Comparison of ENCODE assay signal across 27 mouse cellular contexts in genomic region chr7:100238271-100238670, GRCm38 (mm10). TPM values are rescaled to one million over a fixed set of nuclear protein-coding genes. Genes with fewer than 3 reads are reported as not detected.
"Had no signal": no experiment of that assay in that cellular context is flagged by ENCODE, and none has a peak within 500 bp of the region (broad histone marks: within the 10 kb centered on the region; RNA-seq: fewer than 3 reads in every experiment).

No protein-coding gene starts in this region.

- DNase-seq: cerebellum, adult 9-10 months; cerebellum, adult 9-11 months; cerebellum, postnatal 10 days; cerebellum, postnatal 14 days; cerebellum, postnatal 25 days; cerebellum, postnatal 36 days; embryo, embryonic 11 days; forebrain, postnatal 0 days; gastrocnemius, adult 2 months; gastrocnemius, postnatal 10 days; gastrocnemius, postnatal 14 days; gastrocnemius, postnatal 25 days; gastrocnemius, postnatal 36 days had no signal

- H3K9me3 ChIP-seq: embryonic facial prominence, embryonic 10.5 days; embryonic facial prominence, embryonic 12.5 days; embryonic facial prominence, embryonic 13.5 days; embryonic facial prominence, embryonic 15.5 days; forebrain, embryonic 10.5 days; forebrain, embryonic 12.5 days; forebrain, embryonic 13.5 days; forebrain, embryonic 15.5 days; heart, embryonic 10.5 days had no signal

- H3K36me3 ChIP-seq: embryonic facial prominence, embryonic 10.5 days; embryonic facial prominence, embryonic 12.5 days; embryonic facial prominence, embryonic 13.5 days; embryonic facial prominence, embryonic 15.5 days; forebrain, embryonic 10.5 days; forebrain, embryonic 12.5 days; forebrain, embryonic 15.5 days; heart, embryonic 10.5 days had no signal

- H3K27ac ChIP-seq: embryonic facial prominence, embryonic 10.5 days; embryonic facial prominence, embryonic 12.5 days; embryonic facial prominence, embryonic 13.5 days; embryonic facial prominence, embryonic 15.5 days; forebrain, embryonic 10.5 days; forebrain, embryonic 12.5 days; forebrain, embryonic 13.5 days; forebrain, embryonic 15.5 days; heart, embryonic 10.5 days had no signal

- H3K4me3 ChIP-seq: embryonic facial prominence, embryonic 10.5 days; embryonic facial prominence, embryonic 12.5 days; embryonic facial prominence, embryonic 13.5 days; embryonic facial prominence, embryonic 15.5 days; erythroblast, embryonic 14.5 days; forebrain, embryonic 10.5 days; forebrain, embryonic 12.5 days; forebrain, embryonic 13.5 days; forebrain, embryonic 15.5 days; gastrocnemius, adult 2 months; heart, embryonic 10.5 days had no signal

- ATAC-seq: forebrain, embryonic 13.5 days; forebrain, embryonic 14.5 days; forebrain, embryonic 15.5 days; forebrain, embryonic 16.5 days; forebrain, postnatal 0 days had no signal

- H3K9ac ChIP-seq: embryonic facial prominence, embryonic 12.5 days; embryonic facial prominence, embryonic 13.5 days; embryonic facial prominence, embryonic 15.5 days; forebrain, embryonic 12.5 days; forebrain, embryonic 13.5 days; forebrain, embryonic 15.5 days; forebrain, postnatal 0 days had no signal

- H3K27me3 ChIP-seq: embryonic facial prominence, embryonic 12.5 days; embryonic facial prominence, embryonic 13.5 days; embryonic facial prominence, embryonic 15.5 days; forebrain, embryonic 12.5 days; forebrain, embryonic 13.5 days; forebrain, embryonic 15.5 days had no signal

- H3K4me2 ChIP-seq: embryonic facial prominence, embryonic 12.5 days; embryonic facial prominence, embryonic 13.5 days; embryonic facial prominence, embryonic 15.5 days; forebrain, embryonic 12.5 days; forebrain, embryonic 13.5 days; forebrain, embryonic 15.5 days had no signal

- H3K4me1 ChIP-seq: embryonic facial prominence, embryonic 12.5 days; embryonic facial prominence, embryonic 15.5 days; forebrain, embryonic 10.5 days; forebrain, embryonic 12.5 days; forebrain, embryonic 13.5 days; forebrain, embryonic 15.5 days had no signal

RNA-seq across cellular contexts. Expression of gene P4ha3, which starts 47.0 kb away (rescaled TPM):
- total RNA-seq: common myeloid progenitor, adult 5-6 weeks; granulocyte monocyte progenitor cell, adult 5-6 weeks had no signal
- polyA plus RNA-seq: erythroblast, embryonic 14.5 days had no signal
